Mouse (Mus musculus) embryonic facial prominence, embryonic 15.5 days (tissue): Measurements from ENCODE around the gene Olfr1180. TPM values are rescaled to one million over a fixed set of nuclear protein-coding genes. Genes with fewer than 3 reads are reported as not detected.
"Not testable (repeated sequence)": the region's sequence is repeated elsewhere in the genome, so short reads cannot be mapped to it uniquely, and the experiment has no call there.

ENCODE experiments used
- ATAC-seq: fragments of 200-750 bp; cut with Nextera tagmentation; 2 replicates; pipeline ENCODE4 v1.8.0; 2017; ENCODE audit warnings: low read depth, moderate TSS enrichment; ENCODE audit not compliant: insufficient number of reproducible peaks, low FRiP score, low TSS enrichment
- H3K27ac ChIP-seq: fragments of 300-500 bp; sonication (generic); replicated peaks from 2 replicates; pipeline ENCODE4 v1.5.1; 2015; ENCODE audit warnings: mild to moderate bottlenecking, inconsistent platforms
- H3K27me3 ChIP-seq: fragments of 300-500 bp; sonication (generic); 2 replicates; pipeline ENCODE4 v1.6.1; 2015; ENCODE audit warnings: inconsistent platforms
- H3K36me3 ChIP-seq: fragments of 300-500 bp; sonication (generic); 2 replicates; pipeline ENCODE4 v1.6.1; 2015; ENCODE audit warnings: mild to moderate bottlenecking, inconsistent platforms
- H3K4me1 ChIP-seq: fragments of 300-500 bp; sonication (generic); 2 replicates; pipeline ENCODE4 v1.6.1; 2015; ENCODE audit warnings: inconsistent platforms
- H3K4me2 ChIP-seq: fragments of 300-500 bp; sonication (generic); replicated peaks from 2 replicates; pipeline ENCODE4 v1.6.1; 2015; ENCODE audit warnings: mild to moderate bottlenecking, inconsistent platforms
- H3K4me3 ChIP-seq: fragments of 300-500 bp; sonication (generic); replicated peaks from 2 replicates; pipeline ENCODE4 v1.5.1; 2015; ENCODE audit warnings: mild to moderate bottlenecking, inconsistent platforms
- H3K9ac ChIP-seq: fragments of 300-500 bp; sonication (generic); 2 replicates; pipeline ENCODE4 v1.6.1; 2015; ENCODE audit warnings: inconsistent platforms
- H3K9me3 ChIP-seq: fragments of 300-500 bp; sonication (generic); replicated peaks from 2 replicates; pipeline ENCODE4 v1.6.1; 2016; ENCODE audit warnings: inconsistent platforms
- WGBS: fragments of 180-500 bp; shearing (Covaris S2); methylation state at CpG from one replicate; pipeline ENCODE4 v1.1.7; 2015; 5-methylcytosine and 5-hydroxymethylcytosine counted together
- polyA plus RNA-seq: library from polyadenylated mRNA; unstranded; fragments of >200 nt; fragmentation: Nextera tagmentation; extraction: Ambion mirVana; gene quantifications from 2 replicates; pipeline ENCODE4 v1.2.1, GENCODE M21; 2015

Olfr1180 gene
- not detected in 2 replicates for polyA plus RNA-seq

DNA sequence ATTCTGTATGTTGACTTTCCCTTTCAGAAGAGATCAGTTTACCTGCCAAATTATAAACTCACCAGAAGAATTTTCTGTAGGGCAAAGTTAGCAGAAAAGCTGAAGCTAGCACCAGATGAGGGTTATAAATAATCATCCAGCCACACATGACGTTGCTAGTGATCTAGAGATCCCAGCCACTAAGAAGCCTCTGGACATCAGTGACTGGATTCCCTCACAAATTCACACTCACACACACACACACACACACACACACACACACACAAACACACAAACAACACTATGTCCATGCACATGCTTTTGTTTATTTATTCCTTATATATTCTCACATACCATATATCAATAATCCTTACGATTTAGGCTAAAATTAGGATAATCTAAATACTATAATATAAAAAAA, at the start of gene Olfr1180:
Olfr1180 (minus strand) TSS at position 101 of the 400 bp plus-strand sequence.
- Histone ChIP-seq H3K4me1 (no peaks in the 10 kb centered on the region), H3K27ac (no peak within 1 kb of the TSS), H3K36me3 (no peaks in the 10 kb centered on the region), H3K9ac (no peak within 1 kb of the TSS), H3K27me3 (no peaks in the 10 kb centered on the region), H3K4me3 (no peak within 1 kb of the TSS), H3K9me3 (no peaks in the 10 kb centered on the region), H3K4me2 (no peak within 1 kb of the TSS)
- WGBS, result 78% methylated on average over 2 of the region's 2 CpGs
- ATAC-seq, result no peak

DNA sequence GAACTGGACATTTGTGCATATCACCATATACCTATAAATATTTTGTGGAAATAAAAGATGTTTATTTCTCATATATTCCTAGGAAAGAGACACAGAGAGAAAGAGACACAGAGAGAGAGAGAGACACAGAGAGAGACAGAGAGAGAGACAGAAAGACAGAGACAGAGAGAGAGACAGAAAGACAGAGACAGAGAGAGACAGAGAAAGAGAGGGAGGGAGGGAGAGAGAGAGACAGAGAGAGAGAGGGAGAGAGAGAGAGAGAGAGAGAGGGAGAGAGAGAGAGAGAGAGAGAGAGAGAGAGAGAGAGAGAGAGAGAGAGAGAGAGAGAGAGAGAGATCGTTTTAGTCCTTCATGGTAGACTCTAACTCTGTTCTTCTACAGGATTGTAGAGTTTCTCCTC, 35.6 kb upstream of the Olfr1180 start, which contains the start of gene Olfr1183:
Olfr1183 (plus strand) TSS at position 301 of the 400 bp plus-strand sequence.
- H3K4me2 ChIP-seq, H3K4me1 ChIP-seq, H3K27ac ChIP-seq, H3K4me3 ChIP-seq, H3K9me3 ChIP-seq, ATAC-seq, H3K27me3 ChIP-seq, H3K9ac ChIP-seq, H3K36me3 ChIP-seq: not testable (repeated sequence)
- WGBS, result 83% methylated on average over 1 of the region's 1 CpGs

DNA sequence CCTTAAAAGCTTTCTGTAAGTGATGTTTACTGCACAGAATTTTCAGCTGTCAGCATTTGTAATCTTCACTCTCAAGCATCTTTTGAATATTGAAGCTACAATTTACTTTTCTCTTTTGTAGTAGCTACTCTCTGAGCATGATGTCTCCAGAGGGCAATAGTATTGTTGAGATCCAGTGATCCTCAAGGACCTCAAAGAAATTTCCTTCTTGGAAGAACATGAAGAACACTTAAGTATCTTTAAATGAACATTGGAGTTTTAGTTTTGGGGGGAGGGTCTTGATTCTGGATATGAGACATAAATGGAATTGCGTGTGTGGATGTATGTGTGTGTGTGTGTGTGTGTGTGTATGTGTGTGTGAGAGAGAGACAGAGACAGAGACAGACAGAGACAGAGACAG, 30.1 kb upstream of the Olfr1180 start, which contains the start of gene Gm13757:
Gm13757 (minus strand) TSS at position 101 of the 400 bp plus-strand sequence.
- 89% methylated on average over 1 of the region's 1 CpGs for WGBS

DNA sequence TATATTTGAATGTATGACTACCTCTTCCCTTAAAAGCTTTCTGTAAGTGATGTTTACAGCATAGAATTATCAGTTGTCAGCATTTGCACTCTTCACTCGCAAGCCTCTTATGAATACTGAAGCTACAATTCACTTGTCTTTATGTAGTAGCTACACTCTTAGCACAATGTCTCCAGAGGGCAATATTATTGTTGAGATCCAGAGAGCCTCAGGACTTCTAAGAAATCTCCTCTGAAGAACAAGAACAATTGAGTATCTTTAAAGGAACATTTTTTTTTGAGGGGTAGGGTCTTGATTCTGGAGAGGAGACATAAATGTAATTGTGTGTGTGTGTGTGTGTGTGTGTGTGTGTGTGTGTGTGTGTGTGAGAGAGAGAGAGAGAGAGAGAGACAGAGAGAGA, 7.1 kb upstream of the Olfr1180 start, which contains the start of gene Olfr1181:
Olfr1181 (minus strand) TSS at position 101 of the 400 bp plus-strand sequence.
- Histone ChIP-seq H3K9ac (no peak within 1 kb of the TSS), H3K4me2 (no peak within 1 kb of the TSS), H3K27me3 (no peaks in the 10 kb centered on the region), H3K36me3 (no peaks in the 10 kb centered on the region), H3K4me3 (no peak within 1 kb of the TSS), H3K4me1 (no peaks in the 10 kb centered on the region), H3K9me3 (no peaks in the 10 kb centered on the region), H3K27ac (no peak within 1 kb of the TSS)
- no peak for ATAC-seq
- 77% methylated on average over 1 of the region's 1 CpGs for WGBS

More for the DNA sequence above, 30.1 kb upstream of the Olfr1180 start, which contains the start of gene Gm13757:
- Histone ChIP-seq H3K27me3 (no peaks in the 10 kb centered on the region), H3K9me3 (no peaks in the 10 kb centered on the region), H3K9ac (no peak within 1 kb of the TSS), H3K4me2 (no peak within 1 kb of the TSS), H3K4me3 (no peak within 1 kb of the TSS), H3K27ac (no peak within 1 kb of the TSS), H3K4me1 (no peaks in the 10 kb centered on the region), H3K36me3 (no peaks in the 10 kb centered on the region)
- ATAC-seq, result no peak

DNA sequence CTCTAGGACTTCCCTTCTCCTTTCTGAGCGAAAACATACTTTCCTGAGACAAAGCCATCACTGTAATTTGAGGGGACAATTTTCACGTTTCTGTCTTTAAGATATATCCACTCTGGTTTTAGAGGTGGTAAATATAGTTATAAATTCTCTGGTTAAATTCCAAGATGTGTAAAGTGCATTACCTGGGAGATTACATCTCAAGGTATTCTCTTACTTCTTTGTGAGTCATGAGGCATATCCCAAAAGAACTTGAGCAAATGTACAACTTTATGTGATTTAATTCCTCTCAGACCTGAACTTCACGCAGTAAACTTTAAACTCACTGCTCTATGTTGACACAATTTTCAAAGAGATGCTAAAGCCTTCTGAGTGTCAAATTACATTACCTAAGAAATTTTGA, 12.6 kb downstream of the Olfr1180 start, which contains the start of gene Olfr1179:
Olfr1179 (minus strand) TSS at position 101 of the 400 bp plus-strand sequence.
- Histone ChIP-seq H3K4me1 (no peaks in the 10 kb centered on the region), H3K9me3 (no peaks in the 10 kb centered on the region), H3K9ac (no peak within 1 kb of the TSS), H3K4me3 (no peak within 1 kb of the TSS), H3K27ac (no peak within 1 kb of the TSS), H3K27me3 (no peaks in the 10 kb centered on the region), H3K36me3 (no peaks in the 10 kb centered on the region), H3K4me2 (no peak within 1 kb of the TSS)
- WGBS, result 72% methylated on average over 3 of the region's 3 CpGs
- no peak for ATAC-seq

DNA sequence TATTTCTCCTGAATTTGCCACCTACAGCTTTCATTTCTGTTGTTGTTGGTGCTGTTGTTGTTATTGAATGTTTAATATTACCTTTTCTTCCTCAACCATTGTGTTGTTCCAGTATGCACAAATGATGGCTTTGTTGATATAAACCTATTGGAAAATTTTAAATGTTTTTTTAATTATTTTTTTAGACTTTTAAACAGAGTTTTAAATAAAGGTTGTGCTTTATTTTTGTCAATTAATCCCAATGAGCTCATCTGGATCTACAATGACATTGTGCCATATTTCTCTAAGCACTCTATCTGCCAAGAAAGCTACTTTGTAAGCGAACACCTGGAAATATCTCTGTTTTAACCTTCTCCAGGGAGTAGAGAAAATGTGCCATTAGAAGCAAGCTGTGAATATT, 32.2 kb downstream of the Olfr1180 start, which contains the start of gene Olfr1178:
Olfr1178 (plus strand) TSS at position 301 of the 400 bp plus-strand sequence.
- Histone ChIP-seq H3K27me3 (no peaks in the 10 kb centered on the region), H3K36me3 (no peaks in the 10 kb centered on the region), H3K4me3 (no peak within 1 kb of the TSS), H3K4me1 (no peaks in the 10 kb centered on the region), H3K27ac (no peak within 1 kb of the TSS), H3K4me2 (no peak within 1 kb of the TSS), H3K9me3 (no peaks in the 10 kb centered on the region), H3K9ac (no peak within 1 kb of the TSS)
- ATAC-seq, result no peak
- WGBS, result 86% methylated on average over 1 of the region's 1 CpGs

Other genes starting within 250 kb of the Olfr1180 start
- not detected in 2 replicates for gene Olfr1168, start 237.3 kb downstream of the Olfr1180 start, polyA plus RNA-seq
- gene Olfr1170, start 190.8 kb downstream of the Olfr1180 start, polyA plus RNA-seq, result not detected in 2 replicates
- gene Olfr1173, start 139.3 kb downstream of the Olfr1180 start, polyA plus RNA-seq, result not detected in 2 replicates
- not detected in 2 replicates for gene Olfr1174-ps, start 104.0 kb downstream of the Olfr1180 start, polyA plus RNA-seq
- gene Olfr1175-ps, start 91.9 kb downstream of the Olfr1180 start, polyA plus RNA-seq, result not detected in 2 replicates
- gene Olfr1176, start 82.4 kb downstream of the Olfr1180 start, polyA plus RNA-seq, result 0.40 and 0.41 TPM in 2 replicates
- gene Olfr1177-ps, start 72.7 kb downstream of the Olfr1180 start, polyA plus RNA-seq, result 0.13 and 0.23 TPM in 2 replicates
- gene Olfr1178, start 32.1 kb downstream of the Olfr1180 start, polyA plus RNA-seq, result not detected in 2 replicates
- gene Olfr1179, start 12.7 kb downstream of the Olfr1180 start, polyA plus RNA-seq, result not detected in 2 replicates
- not detected in 2 replicates for gene Olfr1181, start 7.0 kb upstream of the Olfr1180 start, polyA plus RNA-seq
- not detected in 2 replicates for gene Gm13757, start 30.0 kb upstream of the Olfr1180 start, polyA plus RNA-seq
- gene Olfr1183, start 35.7 kb upstream of the Olfr1180 start, polyA plus RNA-seq, result not detected in 2 replicates
- gene Olfr1184, start 64.4 kb upstream of the Olfr1180 start, polyA plus RNA-seq, result not detected in 2 replicates
- not detected in 2 replicates for gene Olfr1185-ps1, start 74.2 kb upstream of the Olfr1180 start, polyA plus RNA-seq
- gene Olfr1186, start 99.4 kb upstream of the Olfr1180 start, polyA plus RNA-seq, result not detected in 2 replicates
- gene Olfr1188, start 137.8 kb upstream of the Olfr1180 start, polyA plus RNA-seq, result not detected in 2 replicates
- gene Olfr1189, start 167.3 kb upstream of the Olfr1180 start, polyA plus RNA-seq, result not detected in 2 replicates
- gene Olfr1191-ps1, start 221.4 kb upstream of the Olfr1180 start, polyA plus RNA-seq, result not detected in 2 replicates
- gene Olfr1192-ps1, start 229.4 kb upstream of the Olfr1180 start, polyA plus RNA-seq, result 0.04 TPM in 1 of 2 replicates, not detected in the other